Mouse (Mus musculus) thymus, adult 2 months (tissue): ENCODE measurements around the gene Gm29797. TPM values are rescaled to one million over a fixed set of nuclear protein-coding genes. Genes with fewer than 3 reads are reported as not detected.

Experiments
- DNase-seq: peaks from one replicate; pipeline ENCODE4 v3.0.0; 2021
- H3K27ac ChIP-seq: fragments of 200-500 bp; 2 replicates; pipeline ENCODE4 v1.5.1; 2012; ENCODE audit warnings: low read length, control low read depth; ENCODE audit not compliant: control insufficient read depth, insufficient read depth
- H3K27me3 ChIP-seq: fragments of 200-500 bp; 2 replicates; pipeline ENCODE4 v1.6.1; 2012; ENCODE audit warnings: mild to moderate bottlenecking, low read length, moderate library complexity, mixed read lengths; ENCODE audit not compliant: control insufficient read depth, insufficient read depth
- H3K36me3 ChIP-seq: fragments of 200-500 bp; 2 replicates; pipeline ENCODE4 v1.6.1; 2012; ENCODE audit warnings: mild to moderate bottlenecking, low read length, moderate library complexity; ENCODE audit not compliant: control insufficient read depth, insufficient read depth
- H3K4me1 ChIP-seq: fragments of 200-500 bp; replicated peaks from 2 replicates; pipeline ENCODE4 v1.6.1; 2012; ENCODE audit warnings: low read length; ENCODE audit not compliant: control insufficient read depth, insufficient read depth
- H3K4me3 ChIP-seq: fragments of 200-500 bp; 2 replicates; pipeline ENCODE4 v1.5.1; 2012; ENCODE audit warnings: mild to moderate bottlenecking, low read length, control low read depth, moderate library complexity; ENCODE audit not compliant: control insufficient read depth, insufficient read depth
- CTCF ChIP-seq: fragments of 200-500 bp; IDR thresholded peaks from 2 replicates; pipeline ENCODE4 v1.5.1; 2012; ENCODE audit warnings: mild to moderate bottlenecking, control low read depth, low read length, moderate library complexity, borderline replicate concordance; ENCODE audit not compliant: control insufficient read depth, poor library complexity, insufficient read depth; ENCODE audit errors: extremely low read depth
- POLR2A ChIP-seq: fragments of 200-500 bp; IDR thresholded peaks from 2 replicates; pipeline ENCODE4 v1.6.1; 2012; ENCODE audit warnings: mild to moderate bottlenecking, low read length, control low read depth, moderate library complexity; ENCODE audit not compliant: control insufficient read depth, poor library complexity, insufficient read depth; ENCODE audit errors: extremely low read depth
- WGBS: fragments of 180-500 bp; shearing (Covaris S2); methylation state at CpG from one replicate; pipeline ENCODE4 v1.1.7; 2018; 5-methylcytosine and 5-hydroxymethylcytosine counted together
- polyA plus RNA-seq: library from polyadenylated mRNA; depleted of rRNA; stranded (reverse); fragments of >200 nt; gene quantifications from 2 replicates; pipeline ENCODE4 v1.2.3, GENCODE M21; 2012

The Gm29797 gene
- polyA plus RNA-seq, 1 experiment, result 1.0 TPM

- peaks cover 13% of the 10 kb centered on the region for H3K4me1 ChIP-seq
- no peak overlapping the region for H3K4me3 ChIP-seq
- no peak for DNase-seq
- TF ChIP-seq POLR2A, result no peak
- no peak for TF ChIP-seq CTCF
- H3K27ac ChIP-seq, result no peak overlapping the region
- WGBS, result 63% methylated on average over 2 of the region's 2 CpGs
- peaks cover 9% of the 10 kb centered on the region; the same call in 1 of the 2 replicates for H3K27me3 ChIP-seq
- H3K36me3 ChIP-seq, result no peaks in the 10 kb centered on the region
Measured at GRCm38 (mm10) chr2:181676424-181676823, 19.6 kb downstream of the Gm29797 start.

- Histone ChIP-seq H3K27ac (no peak overlapping the region), H3K4me1 (peaks cover 13% of the 10 kb centered on the region), H3K4me3 (no peak overlapping the region), H3K27me3 (peaks cover 5% of the 10 kb centered on the region; the same call in 1 of the 2 replicates), H3K36me3 (no peaks in the 10 kb centered on the region)
- WGBS, result 93% methylated on average over 5 of the region's 5 CpGs
- no peak for DNase-seq
- TF ChIP-seq POLR2A, result no peak
- TF ChIP-seq CTCF, result no peak
Measured at GRCm38 (mm10) chr2:181677096-181677754, 20.4 kb downstream of the Gm29797 start.

GRCm38 (mm10) chr2:181677755-181678098 lies 20.9 kb downstream of the Gm29797 start:
- no peak for DNase-seq
- Histone ChIP-seq H3K4me3 (no peak overlapping the region), H3K27ac (no peak overlapping the region), H3K36me3 (no peaks in the 10 kb centered on the region), H3K4me1 (peaks cover 13% of the 10 kb centered on the region), H3K27me3 (peaks cover under 1% of the 10 kb centered on the region; the same call in 1 of the 2 replicates)
- WGBS, result 71% methylated on average over 3 of the region's 3 CpGs
- TF ChIP-seq POLR2A, result no peak
- TF ChIP-seq CTCF, result no peak

GRCm38 (mm10) chr2:181678780-181679179 lies 21.9 kb downstream of the Gm29797 start:
- Histone ChIP-seq H3K4me3 (no peak overlapping the region), H3K4me1 (peaks cover 13% of the 10 kb centered on the region), H3K27me3 (no peaks in the 10 kb centered on the region), H3K27ac (no peak overlapping the region), H3K36me3 (no peaks in the 10 kb centered on the region)
- WGBS, result 60% methylated on average over 1 of the region's 1 CpGs
- peak; percentile 76 for DNase-seq
- TF ChIP-seq CTCF, result peak; percentile 77; the same call in 1 of the 2 replicates
- TF ChIP-seq POLR2A, result no peak

GRCm38 (mm10) chr2:181679951-181680715 lies 23.3 kb downstream of the Gm29797 start, which contains the start of gene Tcea2:
Gene Tcea2 (plus strand): TSS chr2:181680310.
- TF ChIP-seq POLR2A (peak; percentile 30; the same call in 1 of the 2 replicates), CTCF (peak; percentile 49; the same call in 1 of the 2 replicates)
- H3K4me3 ChIP-seq, result peak within 1 kb of the TSS; percentile 63
- WGBS, result under 1% methylated on average over 69 of the region's 69 CpGs
- H3K36me3 ChIP-seq, result no peaks in the 10 kb centered on the region
- peaks cover 13% of the 10 kb centered on the region for H3K4me1 ChIP-seq
- H3K27ac ChIP-seq, result no peak within 1 kb of the TSS
- DNase-seq, result peak; percentile 66
- H3K27me3 ChIP-seq, result no peaks in the 10 kb centered on the region

GRCm38 (mm10) chr2:181680716-181681117 lies 23.9 kb downstream of the Gm29797 start:
- TF ChIP-seq CTCF, result no peak
- no peak for TF ChIP-seq POLR2A
- Histone ChIP-seq H3K27ac (no peak overlapping the region), H3K27me3 (no peaks in the 10 kb centered on the region), H3K36me3 (no peaks in the 10 kb centered on the region), H3K4me1 (peaks cover 13% of the 10 kb centered on the region), H3K4me3 (peak overlapping the region; percentile 63)
- no peak for DNase-seq
- 19% methylated on average over 7 of the region's 7 CpGs for WGBS
